Mouse (Mus musculus) spleen, adult 18-20 months (tissue): ENCODE measurements around the gene Asl.
A peak's percentile ranks its signal among the peaks of the same experiment; 100 is the strongest.
"Not testable (repeated sequence)": the region's sequence is repeated elsewhere in the genome, so short reads cannot be mapped to it uniquely, and the experiment has no call there.

ENCODE experiments used
- DNase-seq, 2 experiments: peaks; one replicate each; pipeline ENCODE4 v3.0.0; 2022; ENCODE audit warnings: mixed read lengths in 2 of 2

The Asl gene

DNA sequence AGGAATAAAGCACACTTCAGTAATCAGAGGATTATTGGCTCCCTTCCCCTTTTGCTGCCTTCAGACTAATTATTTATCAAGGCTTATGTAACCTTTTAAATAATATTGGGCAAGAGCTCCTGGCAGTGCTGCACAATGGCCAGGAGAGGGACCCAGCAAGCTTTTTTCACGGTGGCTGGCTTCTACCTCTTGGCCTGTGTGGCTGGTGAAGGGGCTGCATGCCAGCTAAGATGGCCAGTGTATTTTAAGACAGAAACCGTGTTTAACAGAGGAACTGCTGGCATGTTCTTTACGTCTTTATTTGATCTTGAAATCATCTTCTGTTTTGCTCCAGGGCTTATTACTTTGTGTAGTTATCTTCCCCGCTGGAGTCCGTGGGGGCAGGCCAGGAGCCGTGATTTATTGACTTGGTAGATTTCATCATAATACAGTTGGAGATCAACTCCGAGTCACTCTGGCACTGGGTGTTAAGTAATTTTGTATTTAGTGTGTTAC, 15.2 kb upstream of the Asl start:
- DNase-seq, result no peak

DNA sequence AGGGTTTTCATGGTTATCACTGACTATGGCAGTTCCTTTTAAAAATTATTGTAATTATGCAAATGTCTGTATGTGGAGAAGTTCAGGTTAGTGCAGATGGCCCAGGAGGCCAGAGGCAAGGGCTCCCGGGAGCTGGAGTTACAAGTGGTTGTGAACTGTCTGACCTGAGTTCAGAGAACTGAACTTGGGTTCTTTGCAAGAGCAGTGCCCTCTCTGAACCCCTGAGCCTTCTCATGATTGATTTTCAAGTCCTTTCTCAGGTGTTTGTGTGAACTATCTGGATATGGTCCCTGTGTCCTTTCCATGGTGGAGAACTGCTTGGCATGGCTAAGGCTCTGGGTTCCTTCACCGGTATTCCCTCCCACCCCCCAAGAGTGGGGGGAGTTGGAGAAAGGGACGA, 14.7 kb upstream of the Asl start:
- DNase-seq, result no peak

DNA sequence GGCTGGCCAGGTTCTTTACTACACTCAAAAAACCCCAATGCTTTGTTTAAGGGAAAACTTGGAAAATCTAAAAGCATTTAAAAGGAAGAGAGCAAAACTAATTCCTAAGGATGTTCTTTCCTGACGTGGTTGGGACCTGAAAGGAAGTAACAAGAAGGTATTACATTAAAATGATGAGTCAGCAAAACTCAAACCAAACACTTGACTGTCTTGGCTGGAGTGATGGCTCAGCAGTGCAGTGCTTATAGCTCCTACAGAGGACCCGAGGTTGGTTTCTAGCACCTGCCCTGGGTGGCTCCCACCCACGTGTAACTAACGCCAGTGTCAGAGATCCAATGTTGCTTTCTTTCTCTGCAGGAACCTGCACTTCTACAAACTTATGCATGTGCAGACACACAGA, 12.2 kb upstream of the Asl start:
- DNase-seq, result no peak

DNA sequence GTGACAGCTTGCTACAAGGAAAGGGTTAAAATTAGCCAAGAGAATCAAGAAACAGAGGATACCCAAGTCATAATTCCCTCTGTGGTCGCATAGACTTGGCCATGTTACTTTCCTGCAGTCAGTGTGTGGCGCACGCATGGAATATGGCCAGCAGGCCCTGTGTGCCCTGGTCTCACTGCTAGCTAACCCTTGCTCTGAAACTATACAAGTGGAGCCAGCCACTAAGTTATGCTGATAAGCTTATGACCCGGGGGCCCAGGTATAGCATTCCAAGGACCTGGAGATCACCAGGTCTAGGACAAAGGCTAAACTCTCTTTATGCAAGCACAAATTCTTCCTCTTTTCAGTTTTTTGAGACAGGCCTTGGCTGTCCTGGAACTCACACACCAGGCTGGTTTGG, 11.8 kb upstream of the Asl start:
- no peak for DNase-seq

DNA sequence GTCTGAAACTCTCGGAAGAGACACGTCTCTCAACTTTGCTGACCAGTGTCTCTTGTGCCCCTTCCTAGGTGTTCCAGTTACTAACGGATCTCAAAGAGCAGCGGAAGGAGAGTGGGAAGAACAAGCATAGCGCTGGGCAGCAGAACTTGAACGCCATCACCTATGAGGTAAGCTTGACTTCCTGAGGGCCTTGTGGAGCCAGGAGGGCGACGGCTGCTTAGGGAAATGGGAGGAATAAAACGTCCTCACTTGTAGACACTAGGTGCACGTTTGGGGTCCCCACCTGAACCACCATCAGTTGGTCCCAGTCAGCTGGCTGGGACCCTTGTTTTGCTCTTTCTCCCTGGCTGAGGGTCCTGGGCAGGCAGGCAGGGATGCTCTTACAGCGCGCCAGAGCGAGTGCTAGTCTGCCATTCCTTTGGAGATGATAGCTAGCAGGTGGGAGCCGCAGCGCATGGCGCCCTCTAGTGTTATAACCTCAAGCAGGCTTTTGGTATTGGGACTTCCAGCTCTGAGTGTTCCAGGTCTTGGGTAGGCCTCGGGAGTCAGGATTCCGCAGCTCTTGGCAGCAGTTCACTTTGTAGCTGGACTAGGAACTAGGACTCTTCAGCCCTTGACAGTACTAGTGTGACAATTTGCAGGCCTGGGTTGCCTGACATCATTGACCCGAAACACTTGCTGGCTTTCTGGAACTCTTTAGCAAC, 8.9 kb upstream of the Asl start:
- peak; percentile 16 to 56 for DNase-seq

DNA sequence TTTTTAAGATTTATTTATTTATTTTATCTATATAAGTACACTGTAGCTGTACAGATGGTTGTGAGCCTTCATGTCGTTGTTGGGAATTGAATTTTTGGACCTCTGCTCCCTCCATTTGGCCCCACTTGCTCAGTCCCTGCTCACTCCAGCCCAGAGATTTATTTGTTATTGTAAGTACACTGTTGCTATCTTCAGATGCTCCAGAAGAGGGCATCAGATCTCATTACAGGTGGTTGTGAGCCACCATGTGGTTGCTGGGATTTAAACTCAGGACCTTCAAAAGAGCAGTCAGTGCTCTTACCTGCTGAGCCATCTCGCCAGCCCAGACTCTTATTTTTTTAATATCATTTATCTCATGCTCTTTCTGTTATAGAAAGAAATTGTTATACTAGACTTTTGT, 7.3 kb upstream of the Asl start:
- DNase-seq, result not testable (repeated sequence)

DNA sequence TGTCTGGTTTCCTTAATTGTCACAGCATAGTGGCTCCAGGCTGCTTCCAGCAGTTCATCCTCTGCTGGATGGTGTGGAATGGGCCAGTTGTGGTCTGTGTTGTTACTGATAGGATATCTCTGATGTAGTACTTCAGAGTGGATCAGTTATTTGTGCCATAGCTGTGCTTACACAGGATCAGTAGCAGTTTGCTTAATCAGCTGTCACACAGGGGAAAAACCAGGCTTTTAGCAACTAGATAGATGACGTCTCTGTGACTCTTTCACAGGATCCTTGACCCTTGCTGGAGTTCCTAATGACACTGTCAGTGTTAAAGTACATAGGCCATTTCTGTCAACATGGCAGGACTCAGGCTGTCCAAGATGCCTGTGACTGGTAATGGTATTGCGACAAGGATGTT, 4.8 kb upstream of the Asl start:
- DNase-seq, result no peak

DNA sequence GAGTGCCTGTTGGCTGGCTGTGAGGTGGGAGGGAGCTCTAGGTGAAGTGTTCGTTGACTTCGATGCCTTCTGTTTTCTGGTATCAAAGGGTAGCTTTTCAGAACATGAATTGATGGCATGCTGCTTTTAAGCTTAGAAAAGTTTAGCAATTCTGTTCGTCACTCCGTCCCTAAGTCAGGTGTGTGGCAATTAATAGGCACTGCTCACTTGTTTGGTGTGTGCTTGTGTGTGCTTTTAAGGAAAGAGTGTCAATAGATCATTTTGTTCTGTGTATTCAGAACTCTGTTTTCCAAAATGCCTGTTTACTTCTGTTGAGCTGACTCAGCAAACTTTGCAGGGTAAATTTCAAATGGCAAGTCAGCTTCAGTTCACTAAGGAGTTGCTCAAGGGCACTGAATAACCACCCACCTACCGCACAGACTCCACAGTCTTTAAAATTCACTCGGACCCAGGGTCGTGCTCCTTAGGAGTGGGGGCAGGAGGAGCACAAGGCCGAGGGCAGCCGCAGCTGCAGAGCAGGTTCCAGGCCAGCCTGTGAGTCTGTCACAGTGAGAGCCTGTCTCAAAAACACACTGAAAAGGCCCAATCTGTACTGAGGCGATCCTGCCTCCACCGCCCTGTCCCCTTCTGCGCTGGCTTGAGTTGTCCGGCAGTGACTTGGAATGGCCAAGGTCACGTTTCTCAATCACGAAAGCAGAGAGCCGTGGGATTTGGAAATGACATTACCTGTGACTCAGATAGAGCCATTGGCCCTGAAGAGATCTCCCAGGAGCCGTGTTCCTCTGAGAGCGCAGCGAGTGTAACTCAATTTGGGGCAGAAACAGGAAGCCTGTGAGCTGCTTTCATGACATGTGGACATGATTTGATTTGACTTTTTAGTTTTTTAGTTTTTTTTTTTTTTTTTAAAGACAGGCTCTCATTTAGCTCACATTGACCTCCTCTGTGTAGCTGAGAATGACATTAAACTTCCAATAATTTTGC, 2.7 kb upstream of the Asl start:
- no peak for DNase-seq

DNA sequence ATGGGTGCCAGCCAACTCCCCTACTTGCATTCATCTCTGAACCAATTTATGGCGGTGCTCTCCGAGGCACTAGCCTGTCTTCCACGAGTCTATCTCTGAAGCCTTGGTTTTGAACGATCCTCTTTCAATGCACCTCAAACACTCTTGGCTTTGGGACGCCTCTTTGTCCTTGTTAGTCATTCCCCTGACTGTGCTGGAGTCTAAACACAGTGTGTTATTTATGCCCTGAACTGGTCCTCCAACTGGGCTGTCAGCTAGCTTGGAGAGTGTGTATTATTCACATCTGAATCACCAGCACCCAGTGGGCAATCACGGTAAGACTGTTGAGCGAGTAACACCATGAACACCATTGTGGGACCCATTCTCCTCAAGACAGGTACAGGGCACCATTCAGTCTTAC, 1.4 kb downstream of the Asl start:
- no peak for DNase-seq

DNA sequence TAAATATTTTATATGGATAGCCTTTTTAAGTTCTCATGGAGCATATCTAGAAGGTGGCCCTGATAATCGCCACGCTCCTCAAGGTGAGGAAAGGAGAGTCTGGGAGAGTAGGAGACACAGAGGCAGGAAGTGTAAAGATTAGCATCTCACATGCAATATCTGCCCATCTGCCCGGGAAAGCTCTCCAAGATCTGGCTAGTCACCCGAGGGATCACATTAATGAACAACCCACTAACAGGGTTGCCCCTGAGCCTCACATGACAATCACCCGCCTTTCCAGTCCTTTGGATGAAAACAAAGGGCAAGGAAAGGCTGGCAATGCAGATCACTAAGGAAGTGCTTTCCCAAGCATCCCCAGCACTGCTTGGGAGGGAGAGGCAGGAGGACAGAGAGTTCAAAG, 1.9 kb downstream of the Asl start:
- DNase-seq, result no peak

DNA sequence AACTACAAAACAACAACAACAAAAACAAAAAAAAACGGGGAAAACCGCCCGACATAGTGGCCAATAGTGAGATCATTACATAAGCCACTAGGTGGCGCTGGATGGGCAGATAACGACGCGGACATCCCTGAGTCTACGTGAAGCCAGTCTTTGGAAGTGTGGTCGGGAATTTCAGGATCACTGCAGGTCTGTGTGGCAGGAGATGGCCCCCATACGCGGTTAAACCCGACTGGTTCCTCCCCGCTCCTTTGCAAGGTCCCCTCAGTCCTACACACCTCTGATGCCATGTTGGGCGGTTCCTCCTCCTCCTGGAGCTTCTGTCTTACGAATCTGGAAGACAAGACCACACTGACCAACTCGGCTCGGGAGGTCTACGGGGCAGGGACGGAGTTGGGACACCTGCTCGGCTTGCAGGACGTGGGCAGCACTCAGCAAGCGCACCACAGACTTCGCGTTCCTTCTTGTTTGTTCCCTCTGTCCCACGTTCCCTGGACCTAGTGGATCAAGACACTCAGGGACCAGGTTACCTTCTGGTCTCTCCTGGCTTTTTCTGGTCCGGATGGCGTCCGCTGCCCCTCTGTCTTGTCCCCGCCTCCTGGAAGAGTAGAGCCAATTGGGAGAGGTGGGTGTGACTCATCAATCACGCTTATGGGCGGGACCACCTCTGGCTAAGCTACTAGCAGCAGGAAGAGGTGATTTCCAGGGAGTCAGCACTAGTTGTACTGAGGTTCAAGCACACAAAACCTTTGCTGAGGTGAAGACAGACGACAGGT, 5.1 kb downstream of the Asl start:
- peak; percentile 69 to 70 for DNase-seq

DNA sequence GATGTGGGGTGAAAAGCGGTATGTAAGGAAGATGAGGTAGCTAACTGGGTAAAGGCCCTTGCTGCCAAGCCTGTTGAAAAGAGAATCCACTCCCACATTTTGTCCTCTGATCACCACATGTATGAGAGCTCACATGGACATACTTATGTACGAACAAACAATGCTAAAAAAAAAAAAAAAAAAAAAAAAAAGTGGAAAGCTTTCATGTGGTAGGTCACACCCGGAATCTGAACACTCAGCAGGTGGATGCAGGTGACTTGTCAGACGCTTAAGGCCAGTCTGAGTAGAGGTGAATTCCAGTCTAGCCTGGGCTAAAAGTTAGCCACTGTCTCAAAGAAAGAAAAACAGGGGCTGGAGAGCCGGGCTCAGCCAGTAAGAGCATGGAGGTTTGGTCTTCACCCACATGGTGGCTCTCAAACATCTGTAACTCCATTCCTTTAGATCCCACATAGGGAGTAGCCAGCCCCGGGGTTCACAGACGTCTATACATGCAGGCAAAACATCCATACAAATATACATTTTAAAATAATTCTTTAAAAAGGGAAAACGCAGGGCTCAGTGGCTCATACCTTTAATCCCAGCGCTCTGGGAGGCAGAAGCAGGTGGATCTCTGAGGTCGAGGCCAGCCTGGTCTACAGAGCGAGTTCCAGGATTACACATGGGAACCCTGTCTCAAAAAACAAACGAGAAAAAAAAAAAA, 5.8 kb downstream of the Asl start:
- DNase-seq, result no peak

DNA sequence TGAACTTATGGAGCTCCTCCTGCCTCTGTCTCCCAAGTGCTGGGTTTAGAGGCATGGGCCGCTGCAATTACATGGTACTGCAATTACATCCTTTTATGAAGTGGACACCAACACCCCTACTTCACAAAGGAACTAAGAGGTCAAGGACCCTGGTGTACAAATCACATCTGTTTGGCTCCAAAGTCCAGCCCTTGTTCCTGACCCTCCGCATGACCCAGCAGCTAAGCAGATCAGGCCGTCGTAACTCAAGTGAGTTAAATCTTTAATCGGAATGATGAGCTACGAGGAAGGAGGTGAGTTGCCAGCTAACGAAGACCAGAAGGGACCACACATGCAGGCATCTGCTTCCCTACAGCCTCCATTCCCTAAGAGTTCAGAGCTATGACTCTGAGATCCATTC, 6.7 kb downstream of the Asl start:
- DNase-seq, result no peak

DNA sequence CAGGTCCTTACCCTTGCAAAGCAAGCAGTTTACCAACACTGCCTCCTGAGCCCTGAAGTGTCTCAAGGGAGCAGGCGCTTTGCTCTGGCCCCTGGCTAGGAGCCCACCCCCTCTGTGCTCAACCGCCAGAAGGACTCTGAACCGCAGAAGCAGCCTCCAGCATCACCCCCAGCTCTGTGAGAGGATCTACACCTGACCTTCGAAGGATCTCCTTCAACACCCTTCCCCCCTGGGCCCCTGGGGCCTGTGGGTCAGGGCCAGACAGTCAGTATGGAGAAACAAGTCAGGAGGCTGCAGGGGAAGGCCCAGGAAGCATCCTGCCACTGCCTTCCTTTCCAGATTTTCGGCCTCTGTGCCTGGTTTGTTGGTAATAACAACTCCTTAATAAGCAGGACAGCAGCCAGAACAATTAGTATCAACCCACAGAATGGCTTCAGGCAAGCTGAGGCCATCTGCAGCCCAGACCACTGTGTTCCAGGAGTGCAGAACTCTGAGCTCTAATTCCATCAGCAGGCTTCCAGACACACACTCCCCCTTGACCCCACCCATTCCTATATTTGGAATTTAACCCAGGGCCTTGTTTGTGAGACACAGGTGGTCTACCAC, 7.6 kb downstream of the Asl start:
- no peak for DNase-seq

DNA sequence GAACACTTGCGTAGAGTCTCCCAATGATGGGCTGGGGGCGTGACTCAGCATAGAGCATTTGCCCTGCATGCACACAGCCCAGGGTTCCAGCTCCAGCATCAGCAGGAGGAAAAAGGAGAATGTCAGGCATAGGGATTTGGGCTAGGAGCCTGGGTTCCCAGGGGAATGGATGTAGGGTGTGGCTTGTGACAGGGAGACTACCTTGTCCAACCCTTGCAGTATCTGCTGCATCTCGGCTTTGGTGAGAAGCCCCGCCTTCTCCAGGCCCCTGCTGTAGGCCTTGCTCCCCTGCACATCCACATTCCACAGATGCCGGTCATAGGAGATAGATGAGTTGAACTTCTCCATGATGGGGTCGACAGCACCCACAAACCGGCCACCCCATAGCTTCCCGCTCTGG, 9.6 kb downstream of the Asl start:
- DNase-seq, result no peak

DNA sequence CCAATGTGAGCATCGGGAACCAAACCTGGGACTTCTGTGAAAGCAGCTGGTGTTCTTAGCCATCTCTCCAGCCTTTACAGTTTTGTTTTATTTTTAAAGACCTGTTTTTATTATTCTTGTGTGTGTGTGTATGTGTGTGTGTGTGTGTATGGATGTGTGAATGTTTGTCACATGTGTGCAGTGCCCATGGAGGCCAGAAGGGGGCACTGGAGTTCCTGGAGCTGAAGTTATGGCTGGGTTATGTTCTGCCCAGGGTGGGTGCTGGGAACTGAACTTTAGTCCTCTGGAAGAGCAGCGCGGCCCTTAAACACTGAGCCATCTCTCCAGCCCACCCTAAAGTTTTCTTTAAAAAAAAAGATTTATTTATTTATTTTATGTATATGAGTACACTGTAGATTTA, 13.9 kb downstream of the Asl start:
- DNase-seq, result no peak

DNA sequence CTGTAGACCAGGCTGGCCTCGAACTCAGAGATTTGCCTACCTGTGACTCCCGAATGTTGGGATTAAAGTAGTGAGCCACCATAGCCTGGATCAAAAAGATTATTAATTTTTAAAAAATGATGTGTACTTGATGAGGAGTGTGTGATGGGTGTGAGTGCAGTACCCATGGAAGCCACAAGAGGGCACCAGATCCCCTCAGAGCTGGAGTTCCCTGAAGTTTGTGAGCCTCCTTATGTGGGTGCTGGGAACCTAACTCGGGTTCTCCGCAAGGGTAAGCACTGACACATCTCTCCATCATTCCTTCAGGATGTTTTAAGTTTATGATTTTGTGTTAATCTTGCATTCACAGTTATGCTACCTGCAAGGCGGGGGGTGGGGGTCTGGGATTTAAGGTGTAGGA, 18.1 kb downstream of the Asl start:
- DNase-seq, result no peak

DNA sequence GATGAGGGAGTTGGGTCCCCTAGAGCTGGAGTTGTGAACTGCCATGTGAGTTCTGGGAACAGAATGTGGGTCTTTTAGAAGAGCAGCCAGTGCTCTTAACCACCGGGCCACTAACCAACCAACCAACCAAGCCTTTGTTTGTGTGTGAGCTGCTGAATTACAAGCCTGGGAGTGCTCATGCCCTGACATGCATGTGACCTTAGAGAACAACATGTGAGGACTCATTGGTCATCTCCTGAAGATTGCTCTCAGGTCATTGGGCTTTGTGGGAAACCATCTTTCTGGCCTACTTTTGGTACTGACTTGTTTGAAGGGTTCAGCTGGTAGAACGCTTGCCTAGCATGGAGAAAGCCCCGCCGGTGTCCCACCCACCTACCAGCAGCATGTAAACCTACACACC, 19.3 kb downstream of the Asl start:
- DNase-seq, result no peak

DNA sequence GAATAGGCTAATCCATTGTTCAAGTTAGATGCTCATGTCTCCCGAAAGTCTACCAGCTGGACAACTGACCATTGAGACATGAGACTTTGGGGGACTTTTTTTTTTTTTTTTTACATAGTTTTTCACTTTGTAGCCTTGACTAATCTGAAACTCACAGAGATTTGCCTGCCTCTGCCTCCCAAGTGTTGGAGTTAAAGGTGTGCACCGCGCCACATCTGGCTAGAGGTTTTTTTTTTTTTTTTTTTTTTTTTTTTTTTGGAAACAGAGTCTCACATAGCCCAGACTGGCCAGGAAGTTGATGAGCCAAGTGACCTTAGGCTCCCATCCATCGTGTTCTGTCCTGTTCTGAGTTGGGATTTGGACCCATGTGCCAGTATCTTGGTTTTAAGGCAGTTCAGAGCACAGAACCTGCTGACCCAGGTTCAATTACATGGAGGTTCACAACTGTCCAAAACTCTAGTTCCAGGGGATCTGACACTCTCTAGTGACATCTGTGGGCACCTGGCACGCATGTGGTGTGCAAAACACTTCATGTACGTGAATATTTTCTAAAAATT, 20.9 kb downstream of the Asl start:
- DNase-seq, result no peak

DNA sequence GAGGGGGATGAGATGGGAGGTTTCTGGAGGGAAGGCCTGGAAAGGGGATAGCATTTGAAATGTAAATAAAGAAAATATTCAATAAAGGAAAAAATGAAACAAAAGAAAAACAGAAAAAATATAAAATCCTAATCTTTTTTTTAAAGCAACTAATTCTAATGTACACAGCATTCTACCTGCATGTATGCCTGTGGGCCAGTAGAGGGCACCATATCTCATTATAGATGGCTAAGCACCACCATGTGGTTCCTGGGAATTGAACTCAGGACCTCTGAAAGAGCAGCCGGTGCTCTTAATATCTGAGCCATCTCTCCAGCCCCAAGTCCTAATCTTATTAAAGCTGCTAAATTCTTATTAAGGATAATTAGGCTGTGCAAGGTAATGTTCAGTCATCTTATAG, 21.7 kb downstream of the Asl start:
- no peak for DNase-seq

DNA sequence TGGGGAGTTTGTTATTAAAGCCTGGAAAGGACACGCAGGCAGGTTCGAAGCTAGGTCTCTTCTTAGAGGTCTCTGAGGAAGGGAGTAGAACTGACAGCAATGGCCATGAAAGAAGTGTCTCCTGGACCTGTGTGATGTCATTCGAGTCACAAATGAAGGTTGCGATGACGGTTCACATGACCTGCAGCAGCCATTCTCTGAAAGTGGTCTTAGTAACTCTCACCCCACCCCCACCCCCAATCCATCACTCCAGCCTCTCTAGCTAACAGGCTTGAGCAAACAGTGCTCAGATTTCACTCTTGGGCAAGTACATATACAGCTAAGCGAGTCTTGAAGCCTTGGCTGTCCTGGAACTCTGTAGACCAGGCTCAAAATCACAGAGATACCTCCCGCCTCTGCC, 25.8 kb downstream of the Asl start:
- no peak for DNase-seq
